Mouse (Mus musculus): ENCODE measurements around the gene Cfap46. TPM values are rescaled to one million over a fixed set of nuclear protein-coding genes. Genes with fewer than 3 reads are reported as not detected.
"Not testable (repeated sequence)": the region's sequence is repeated elsewhere in the genome, so short reads cannot be mapped to it uniquely, and the experiment has no call there.

Gene Cfap46
- polyA plus RNA-seq, 1 experiment = 1.6 TPM

DNA sequence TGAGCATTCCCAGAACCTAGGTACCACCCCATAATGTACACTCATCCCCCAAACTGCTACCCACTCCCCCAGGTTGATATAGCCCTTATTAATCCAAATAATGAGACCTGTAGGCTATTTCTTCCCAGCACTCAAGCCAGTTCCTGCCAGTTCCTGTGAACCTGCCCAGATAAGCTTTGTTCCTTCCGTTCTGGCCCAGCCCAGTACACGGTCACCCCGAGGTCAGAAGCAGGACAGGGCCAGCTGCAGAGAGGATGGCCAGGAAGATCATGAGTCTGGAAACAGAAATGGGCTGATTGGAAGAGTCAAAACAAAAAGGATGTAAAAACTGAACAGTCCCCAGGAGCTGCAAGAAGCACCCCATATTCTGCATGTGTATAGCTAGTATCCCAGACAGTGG lies 20.3 kb downstream of the Cfap46 start:
- DNase-seq (ENCODE audit: low read depth) = no peak

DNA sequence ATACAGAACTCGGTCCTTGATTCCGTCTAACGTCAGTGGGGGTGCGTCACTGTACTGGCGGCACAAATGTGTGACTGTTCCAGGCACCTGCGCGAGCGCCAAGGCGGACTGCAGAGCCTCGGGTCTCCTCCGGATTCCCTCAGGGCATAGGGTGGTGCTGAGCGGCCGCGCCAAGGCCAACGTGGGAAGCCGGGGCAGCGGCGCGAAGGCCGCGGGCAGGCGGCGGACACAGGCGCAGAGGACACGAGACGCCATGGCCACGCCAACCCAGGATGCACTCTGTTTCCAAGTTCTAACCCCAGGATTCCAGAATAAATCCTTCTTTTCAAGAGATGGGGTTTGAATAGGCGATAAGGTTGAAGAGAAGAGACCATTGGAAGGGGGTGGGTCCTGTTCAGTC lies 23.7 kb downstream of the Cfap46 start:
- not testable (repeated sequence) for DNase-seq (ENCODE audit: low read depth)

DNA sequence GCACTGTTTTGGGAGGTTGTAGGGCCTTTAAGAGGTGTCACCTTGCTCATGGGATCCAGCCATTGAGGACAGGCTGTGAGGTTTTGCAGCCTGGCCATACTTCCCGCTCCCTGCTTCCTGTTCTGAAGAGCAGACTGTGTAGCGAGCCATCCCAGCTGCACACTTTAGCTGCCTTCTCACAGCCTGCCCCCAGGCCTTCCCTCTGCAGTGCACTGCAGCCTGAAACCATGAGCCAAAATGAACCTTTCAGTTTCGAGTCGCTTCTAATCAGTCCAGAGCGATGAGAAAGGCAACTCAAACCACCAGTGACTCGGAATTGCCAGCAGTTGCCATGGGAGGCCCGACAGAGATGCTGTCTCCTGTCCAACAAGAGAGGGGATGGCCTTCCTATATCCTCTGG lies 33.9 kb downstream of the Cfap46 start:
- no peak for DNase-seq (ENCODE audit: low read depth)

DNA sequence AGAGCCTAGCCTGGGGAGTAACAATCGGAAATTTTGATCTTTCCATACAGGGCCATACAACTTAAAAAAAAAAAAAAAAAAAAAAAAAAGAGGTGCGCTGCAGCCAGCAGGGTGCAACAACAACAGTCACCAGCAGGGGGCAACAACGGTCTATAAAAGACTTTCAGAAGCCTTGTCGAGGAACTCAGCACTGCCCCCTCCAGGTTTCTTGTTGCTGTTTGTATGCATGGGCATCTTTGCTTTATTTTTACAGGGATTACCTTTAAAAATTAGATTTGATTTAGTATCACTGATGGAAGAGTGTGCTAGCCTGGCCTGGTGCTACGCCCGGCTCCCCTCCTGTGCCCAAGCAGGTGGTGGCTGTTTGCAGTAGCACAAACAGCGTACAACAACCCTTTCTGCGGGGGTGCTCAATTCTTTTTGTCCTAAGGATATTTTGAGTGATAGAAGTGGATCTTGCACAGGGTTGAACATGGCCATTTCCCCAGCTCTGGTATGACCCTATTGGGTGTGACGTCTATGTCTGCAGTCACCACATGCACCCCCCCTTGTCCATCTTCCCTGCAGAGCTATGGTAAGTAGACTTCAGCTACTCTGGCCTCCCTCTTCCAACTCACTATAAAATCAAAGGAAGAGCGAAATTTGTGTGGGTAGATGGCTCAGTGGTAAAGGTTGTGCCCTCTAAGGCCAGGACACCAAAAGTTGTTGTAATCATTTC lies 35.4 kb downstream of the Cfap46 start:
- peak; percentile 9 for DNase-seq (ENCODE audit: low read depth)

DNA sequence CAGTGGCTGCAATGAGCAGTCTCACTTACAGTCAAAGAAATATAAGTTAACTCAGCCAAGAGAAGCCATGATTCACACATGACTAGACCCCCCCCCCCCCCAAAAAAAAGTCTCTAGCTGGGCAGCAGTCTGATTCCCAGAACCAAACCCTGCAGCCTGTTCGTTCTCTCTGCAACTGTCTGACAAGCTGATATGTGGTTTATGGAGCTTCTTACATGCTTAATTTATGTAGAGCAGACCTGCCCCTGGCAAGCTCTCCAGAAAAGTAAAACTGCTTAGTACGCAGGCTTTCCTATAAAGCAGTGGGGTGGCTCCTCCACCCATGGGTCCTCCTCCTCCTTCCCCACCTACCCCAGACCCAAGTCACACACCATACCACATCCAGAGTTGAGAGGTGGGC lies 50.2 kb downstream of the Cfap46 start:
- DNase-seq (ENCODE audit: low read depth) = no peak

DNA sequence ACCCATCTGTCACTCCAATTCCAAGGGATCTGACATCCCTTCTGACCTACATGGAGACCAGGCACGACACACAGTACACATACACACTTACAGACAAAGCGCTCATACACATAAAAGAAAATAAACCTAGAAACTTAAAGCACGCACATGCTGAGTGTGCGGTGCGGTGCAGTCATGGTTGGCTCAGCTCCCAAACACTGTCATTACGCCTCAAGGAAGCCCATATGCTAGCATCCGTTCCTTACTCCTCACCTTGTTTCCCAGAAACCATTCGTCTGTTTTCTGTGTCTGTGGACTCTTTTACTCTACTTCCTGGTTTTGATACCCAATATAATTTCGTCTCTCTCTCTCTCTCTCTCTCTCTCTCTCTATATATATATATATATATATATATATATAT lies 58.5 kb downstream of the Cfap46 start:
- DNase-seq (ENCODE audit: low read depth) = no peak

DNA sequence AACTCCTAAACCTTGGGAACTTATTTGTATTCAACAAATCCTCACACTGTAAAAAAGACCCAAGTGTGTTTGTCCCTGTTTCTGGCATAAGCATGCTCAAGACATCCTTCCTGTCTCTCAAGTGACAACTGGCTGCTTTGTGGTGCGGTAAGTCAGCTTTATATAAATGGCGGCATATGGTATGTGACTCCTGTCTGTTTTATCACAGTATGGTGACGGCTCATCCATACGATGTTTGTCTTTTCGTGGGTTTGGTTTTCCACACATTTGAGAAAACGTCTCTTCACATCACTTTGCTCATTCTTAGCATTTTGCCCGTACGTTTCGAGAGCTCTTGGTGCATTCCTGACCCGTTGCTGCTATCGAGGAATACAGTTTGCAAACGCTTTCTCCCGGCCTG lies 61.0 kb downstream of the Cfap46 start:
- DNase-seq (ENCODE audit: low read depth) = no peak

DNA sequence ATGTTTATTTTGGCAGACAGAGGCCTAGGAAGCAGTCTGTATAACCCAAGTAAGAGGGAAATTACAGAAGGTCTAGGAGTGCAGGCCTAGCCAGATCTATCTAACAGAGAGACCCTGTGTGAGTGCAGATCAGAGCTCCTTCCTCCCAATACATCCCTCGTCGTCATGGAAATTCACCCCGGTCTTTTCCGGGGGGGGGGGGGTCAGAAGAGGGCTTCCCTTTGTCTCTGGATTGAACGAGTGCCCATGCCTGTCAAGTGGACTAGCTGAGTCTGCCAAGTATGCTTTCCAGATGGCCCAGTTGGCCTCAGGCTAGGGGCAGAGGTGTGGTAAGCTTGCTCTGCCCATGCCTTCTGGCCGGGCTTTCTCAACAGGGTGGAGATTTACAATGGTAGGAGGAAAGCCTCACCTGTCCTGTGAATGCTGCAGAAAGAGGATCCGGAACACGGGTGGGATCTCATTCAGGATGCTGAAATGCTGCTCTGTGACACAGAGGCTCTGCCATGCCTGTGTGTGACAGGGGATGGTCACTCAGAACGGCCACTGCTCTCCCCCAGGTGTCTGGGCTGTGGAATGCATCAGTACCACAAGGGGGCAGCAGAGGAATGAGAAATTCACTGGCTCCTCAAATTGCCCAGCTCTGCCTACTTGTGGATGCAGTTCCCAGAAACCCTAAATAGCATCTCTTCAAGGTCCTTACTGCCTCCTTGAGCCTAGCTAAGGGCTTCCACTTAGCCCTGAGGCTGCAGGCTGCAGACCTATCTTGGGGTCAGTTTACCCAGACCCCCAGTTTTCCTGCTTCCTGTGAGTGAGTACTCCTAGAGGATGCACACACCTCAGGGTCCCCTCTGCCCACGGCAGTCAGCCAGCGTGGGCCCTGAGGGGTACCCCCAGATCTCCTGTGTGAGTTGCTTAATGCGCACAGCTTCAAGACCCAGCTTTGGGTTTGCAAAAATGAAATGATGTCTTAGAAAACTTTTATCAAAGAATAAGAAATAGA lies 67.5 kb downstream of the Cfap46 start:
- DNase-seq (ENCODE audit: low read depth) = peak; percentile 3

DNA sequence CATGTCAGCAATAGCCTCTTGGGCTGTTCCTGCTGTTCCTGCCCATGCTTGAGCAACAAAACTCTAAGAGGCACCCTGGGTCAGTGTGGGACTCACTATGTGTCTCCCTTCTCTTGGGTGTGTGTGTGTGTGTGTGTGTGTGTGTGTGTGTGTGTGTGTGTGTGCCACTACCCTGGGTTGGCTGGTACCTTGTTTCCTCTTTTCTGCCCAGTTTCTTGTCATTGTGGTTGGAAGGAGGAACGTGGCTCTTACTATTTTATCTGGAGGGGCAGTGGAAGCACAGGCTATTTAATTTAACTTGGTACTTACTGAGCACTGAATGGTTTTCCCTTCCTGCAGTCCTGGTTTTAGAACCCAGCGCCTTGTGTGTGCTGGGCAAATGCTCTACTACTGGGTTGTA lies 73.3 kb downstream of the Cfap46 start:
- DNase-seq (ENCODE audit: low read depth) = no peak

DNA sequence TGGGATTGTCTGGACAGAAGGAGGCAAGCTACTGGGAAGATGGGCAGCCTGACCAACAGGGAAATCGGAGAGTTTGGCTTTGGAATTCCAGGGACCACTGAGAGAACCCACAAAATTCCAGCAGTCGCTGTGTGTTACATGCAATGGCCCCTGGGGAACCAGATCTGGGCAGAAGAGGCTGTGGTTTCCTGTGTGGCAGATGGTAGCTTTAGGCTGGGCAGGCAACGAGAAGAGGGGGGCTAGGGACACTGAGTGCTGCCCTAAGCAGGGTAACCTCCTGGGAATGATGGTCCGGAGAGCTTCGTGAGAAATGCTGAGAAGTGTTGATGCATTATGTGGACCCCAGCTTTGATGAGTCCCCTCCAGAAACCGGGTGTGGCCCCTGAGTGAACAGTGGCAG lies 87.8 kb downstream of the Cfap46 start:
- no peak for DNase-seq (ENCODE audit: low read depth)

DNA sequence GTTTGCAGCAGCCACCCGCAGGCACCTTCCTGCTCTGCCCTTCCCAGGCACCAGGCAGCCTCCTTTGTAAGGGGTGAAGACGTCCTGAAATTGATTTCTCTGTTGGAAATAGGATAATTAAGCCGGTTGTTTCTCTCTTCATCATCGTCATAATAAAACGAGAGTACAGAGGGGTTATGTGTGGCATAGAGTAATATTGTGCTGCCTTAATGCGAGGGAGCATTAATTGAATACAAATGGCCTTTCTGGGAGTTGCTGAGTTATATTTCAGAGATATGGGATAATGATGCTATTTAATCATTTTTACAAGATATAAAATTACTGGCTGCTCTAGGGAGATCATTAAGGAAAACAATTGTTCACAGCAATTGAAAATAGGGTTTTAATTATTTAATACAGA lies 88.3 kb downstream of the Cfap46 start:
- DNase-seq (ENCODE audit: low read depth) = no peak

DNA sequence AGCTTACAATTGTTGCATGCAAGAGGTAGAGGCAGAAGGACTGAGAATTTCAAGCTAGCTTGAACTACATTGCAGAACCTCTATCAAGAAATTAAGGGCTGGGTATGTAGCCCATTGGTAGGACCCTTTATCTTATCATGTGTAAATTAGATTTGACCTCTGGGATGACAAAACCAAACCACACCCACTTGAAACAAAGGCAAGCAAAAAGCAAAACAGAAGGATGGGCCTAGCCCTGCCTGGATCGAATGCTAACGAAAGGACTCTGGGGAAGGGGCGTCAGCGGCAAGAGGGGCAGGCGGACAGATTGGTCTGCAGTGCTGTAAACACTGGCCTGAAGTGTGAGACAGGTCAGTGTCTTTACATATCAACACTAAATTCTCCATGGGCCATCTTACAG lies 92.3 kb downstream of the Cfap46 start:
- no peak for DNase-seq (ENCODE audit: low read depth)

DNA sequence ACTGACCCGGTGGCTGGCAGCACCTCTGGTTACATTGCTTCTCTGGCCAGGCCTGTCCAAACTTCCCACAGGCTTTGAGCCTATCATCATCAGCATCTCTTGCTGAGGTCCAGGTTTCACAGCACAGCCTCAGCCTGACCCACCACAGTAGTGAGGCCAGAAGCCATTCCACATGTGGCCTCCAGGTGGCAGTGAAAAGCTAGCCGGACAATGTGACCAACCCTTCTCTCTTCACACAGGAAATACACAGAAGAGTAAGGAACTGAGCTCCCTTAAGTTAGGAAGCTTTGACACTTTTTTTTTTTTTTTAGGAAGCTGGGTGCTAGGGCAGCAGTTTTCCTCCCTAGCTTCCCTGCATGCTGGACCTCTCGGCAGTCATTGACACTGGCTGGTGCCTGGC lies 93.3 kb downstream of the Cfap46 start:
- no peak for DNase-seq (ENCODE audit: low read depth)

DNA sequence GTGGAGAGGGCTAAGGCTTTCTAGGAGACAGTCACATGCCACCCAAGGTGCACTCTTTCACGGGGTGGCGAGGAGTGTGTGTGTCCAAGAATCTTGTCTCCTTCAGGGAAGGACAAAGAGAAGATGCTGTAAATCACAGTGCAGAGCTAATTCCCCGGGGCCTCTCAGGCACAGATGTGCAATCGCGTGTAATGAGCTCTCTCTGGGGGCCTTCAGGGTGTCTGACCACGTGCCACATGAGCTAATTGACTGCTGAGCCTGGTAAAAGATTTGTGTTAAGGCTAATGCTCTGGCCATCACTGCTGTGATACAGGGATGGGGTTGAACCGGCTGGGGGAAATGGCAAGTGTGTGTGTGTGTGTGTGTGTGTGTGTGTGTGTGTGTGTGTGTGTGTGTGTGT lies 95.7 kb downstream of the Cfap46 start:
- DNase-seq (ENCODE audit: low read depth) = no peak

DNA sequence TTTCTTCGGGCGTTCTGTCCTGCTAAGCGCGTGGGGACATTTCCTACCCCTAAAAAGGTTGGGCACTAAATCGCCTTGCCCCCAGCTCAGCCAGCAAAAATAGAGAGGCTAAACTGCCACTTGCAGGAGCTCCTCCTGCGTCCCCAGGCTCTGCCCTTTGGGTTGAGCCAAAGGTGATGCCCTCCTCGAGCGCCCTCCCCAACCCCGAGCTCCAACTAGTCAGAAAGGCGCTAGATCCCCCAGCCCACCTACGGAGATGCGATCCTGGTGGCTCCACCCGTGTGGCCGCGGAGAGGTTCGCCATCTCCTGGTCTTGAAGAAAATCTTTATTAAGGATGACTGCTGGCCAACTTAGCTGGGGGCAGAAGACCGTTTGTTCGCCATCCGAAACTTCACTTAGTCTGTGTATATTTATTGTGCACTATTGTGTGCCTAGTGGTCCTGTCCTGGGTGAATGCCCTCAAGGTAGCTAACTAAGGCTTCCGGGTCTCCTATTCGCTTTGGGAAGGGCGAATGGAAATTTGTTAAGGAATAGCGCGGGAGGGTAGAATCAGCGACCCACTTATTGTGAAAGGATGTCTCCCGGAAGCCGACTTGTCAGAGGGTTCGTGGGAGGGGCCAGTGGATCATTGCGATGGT lies 98.3 kb downstream of the Cfap46 start:
- DNase-seq (ENCODE audit: low read depth) = no peak

DNA sequence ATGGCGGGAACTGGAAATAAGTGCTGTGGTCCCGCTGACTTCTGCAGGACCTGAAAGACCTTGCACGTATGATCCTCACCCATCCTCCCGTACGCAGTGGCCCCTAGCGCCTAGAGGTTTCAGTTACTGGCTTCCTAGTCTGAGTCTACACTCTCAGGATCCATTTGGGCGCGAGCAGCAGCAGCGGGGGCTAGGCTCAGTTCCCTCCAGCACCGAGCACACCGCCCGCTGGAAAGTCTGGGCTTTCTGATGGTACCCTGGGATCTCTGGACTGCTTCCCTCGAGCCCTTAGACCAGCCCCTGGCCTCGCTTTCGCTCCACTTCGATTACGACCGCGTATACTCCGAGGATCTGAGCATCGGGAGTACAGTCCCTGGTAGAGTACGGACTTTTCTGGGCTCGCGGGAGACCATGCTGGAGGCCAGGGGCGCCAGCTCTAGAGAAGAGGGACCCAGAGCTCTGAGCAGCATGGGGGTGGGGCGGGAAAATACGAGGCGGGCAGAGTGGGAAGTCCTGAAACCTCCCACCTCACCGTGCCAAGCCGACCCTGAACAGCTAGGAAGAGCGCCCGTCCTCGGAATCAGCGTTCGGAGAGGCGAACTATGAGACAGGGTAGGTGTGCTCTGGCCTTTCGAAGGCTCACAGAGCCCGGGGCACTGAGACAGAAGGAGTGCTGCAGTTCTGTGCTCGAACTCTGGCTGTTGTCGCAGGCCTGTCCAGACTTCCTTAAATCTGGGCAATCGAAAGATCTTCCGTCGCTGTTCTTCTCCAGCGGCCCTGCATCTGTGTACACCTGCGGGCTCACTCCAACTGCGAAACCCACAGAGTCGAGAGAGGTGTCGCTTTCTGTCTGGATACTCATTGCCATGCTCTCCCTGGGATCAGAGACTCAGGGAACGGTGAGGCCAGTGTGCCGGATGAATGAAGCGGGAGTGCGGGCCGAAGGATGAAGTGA lies 99.1 kb downstream of the Cfap46 start:
- no peak for DNase-seq (ENCODE audit: low read depth)

DNA sequence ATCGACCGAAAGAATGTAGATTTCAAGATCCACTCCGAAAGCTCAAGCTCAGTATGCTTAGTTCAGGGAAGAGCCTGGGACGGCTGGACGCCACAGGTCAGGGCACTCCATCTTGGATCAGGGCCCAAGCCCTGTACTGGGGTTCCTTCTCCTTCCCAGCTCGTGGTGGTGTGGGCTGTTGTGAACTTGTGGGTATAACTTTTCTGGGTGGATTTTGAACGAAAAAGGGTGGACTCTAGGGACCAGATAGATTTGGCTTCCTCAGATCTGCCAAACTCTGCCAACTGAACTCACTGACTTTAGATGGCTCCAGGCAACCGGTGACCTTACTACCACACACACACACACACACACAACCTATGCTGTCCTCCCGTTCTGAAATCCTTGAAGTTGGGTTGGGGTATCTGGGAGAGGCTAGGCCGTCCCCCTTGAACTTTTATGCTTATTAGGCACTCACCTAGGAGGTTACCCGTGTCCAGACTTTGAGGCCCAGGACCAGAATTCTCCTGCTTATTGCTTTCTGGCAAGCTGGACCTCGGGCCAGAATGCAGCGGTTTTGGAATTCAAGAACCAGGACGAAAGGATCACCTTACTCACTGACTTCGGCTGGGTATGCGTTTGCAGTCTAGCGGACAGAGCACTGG lies 100.4 kb downstream of the Cfap46 start:
- no peak for DNase-seq (ENCODE audit: low read depth)

DNA sequence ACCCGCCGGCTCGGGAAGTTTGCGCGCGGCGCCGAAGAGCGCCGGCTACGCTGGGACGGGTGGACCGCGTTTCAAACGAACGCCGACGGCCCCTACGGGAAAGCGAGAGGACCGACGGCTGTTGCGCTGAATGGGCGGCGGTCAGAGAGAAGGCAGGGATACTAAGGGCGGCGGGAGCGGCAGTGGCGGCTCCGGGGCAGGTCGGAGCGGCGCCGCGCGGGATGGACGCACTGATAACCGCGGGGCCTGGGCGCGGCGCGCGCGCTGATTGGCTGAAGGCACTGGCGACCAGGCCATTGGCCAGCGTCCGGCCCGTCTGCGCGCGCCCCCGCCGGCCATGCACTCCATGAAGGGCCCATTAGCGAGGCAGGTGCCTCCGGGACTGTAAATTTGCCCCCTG lies 101.0 kb downstream of the Cfap46 start, which contains the start of gene Nkx6-2:
Gene Nkx6-2 (minus strand): TSS at position 203 of the 400 bp plus-strand sequence.
- DNase-seq (ENCODE audit: low read depth) = no peak

DNA sequence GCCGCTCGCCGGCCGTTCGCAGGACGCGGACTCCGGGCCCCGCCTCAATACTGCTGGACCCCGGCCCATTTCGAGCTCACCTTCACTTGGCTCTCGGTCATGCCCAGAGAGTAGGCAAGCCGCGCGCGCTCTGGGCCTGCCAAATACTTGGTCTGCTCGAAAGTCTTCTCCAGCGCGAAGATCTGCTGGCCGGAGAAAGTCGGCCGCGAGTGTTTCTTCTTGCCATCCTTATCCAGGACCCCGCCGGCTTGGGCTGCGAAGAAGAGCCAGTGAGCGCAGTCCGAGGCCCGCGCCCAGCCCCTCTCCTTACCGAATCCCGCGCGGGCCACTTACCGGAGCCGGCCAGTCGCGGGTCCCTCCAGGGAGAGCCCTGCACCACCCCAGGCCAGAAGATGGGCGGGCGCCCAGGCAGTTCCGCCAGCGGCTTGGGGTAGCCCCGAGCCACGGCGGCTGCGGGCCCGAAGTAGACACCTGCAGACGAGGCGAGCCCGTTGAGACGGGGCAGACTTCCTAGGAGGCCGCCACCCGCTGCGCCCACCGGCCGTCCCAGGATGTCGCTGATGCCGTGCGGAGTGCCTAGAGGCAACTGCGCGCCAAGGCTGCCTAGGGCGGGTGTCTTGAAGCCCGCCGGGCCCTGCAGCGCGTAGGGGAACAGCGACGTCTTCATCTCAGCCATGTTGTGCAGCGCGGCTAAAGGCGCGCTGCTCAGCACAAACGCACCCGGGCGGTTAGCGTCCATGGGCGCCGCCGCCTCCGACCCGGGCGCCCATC lies 101.6 kb downstream of the Cfap46 start:
- DNase-seq (ENCODE audit: low read depth) = no peak

All from gonadal fat pad, adult 2 months (tissue).